Mouse (Mus musculus): ENCODE measurements around the gene Pdgfb.

DNA sequence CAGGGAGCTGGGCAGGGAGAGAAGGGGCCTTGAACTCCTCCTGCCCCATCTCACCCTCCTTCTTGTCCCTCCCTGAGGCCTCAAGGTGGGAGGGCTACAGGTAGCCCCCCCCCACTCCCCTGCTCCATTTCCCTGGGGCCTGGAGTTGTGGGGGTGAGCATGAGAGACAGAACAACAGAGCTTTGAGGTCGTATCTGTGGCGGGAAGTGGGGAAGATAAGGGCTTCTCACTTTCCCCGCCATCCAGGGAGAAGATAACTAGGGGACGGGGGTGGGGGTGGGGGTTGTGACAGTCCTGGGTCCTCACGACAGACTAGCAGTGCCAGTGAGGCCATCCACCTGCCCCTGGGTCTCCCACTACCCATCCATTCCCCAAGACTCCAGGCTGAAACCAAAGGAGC lies 33.2 kb upstream of the Pdgfb start:
- TF ChIP-seq GATA1 (IDR thresholded peaks at IDR 0.05; ENCODE audit: low read length): no peak
- TF ChIP-seq TAL1 (IDR thresholded peaks at IDR 0.05; ENCODE audit: low read length): no peak

Measured in erythroblast, embryonic 14.5 days (primary cell).